Mouse (Mus musculus): ENCODE measurements around the gene Afdn. TPM values are rescaled to one million over a fixed set of nuclear protein-coding genes. Genes with fewer than 3 reads are reported as not detected.
A peak's percentile ranks its signal among the peaks of the same experiment; 100 is the strongest.

The Afdn gene
- 100 to 1,000 TPM in 3 of 4 experiments, 10 to 100 TPM in 1; 99.9 to 115 (median 109) TPM for total RNA-seq (2022)

- peak; percentile 57 to 74 for DNase-seq (ENCODE audit: low spot score in 2 of 2)
Observed at GRCm38 (mm10) chr17:13759853-13760627, at the start of gene Afdn. TSS of gene Afdn (plus strand) at chr17:13760539.

- no peak for DNase-seq (ENCODE audit: low spot score in 2 of 2)
Observed at GRCm38 (mm10) chr17:13711173-13711572, 49.2 kb upstream of the Afdn start.

GRCm38 (mm10) chr17:13712116-13712515 lies 48.2 kb upstream of the Afdn start:
- DNase-seq (ENCODE audit: low spot score in 2 of 2): no peak

GRCm38 (mm10) chr17:13712518-13712917 lies 47.8 kb upstream of the Afdn start:
- no peak for DNase-seq (ENCODE audit: low spot score in 2 of 2)

- DNase-seq (ENCODE audit: low spot score in 2 of 2): no peak
Observed at GRCm38 (mm10) chr17:13714128-13714527, 46.2 kb upstream of the Afdn start.

GRCm38 (mm10) chr17:13714654-13715053 lies 45.7 kb upstream of the Afdn start:
- no peak for DNase-seq (ENCODE audit: low spot score in 2 of 2)

GRCm38 (mm10) chr17:13715511-13715910 lies 44.8 kb upstream of the Afdn start:
- no peak for DNase-seq (ENCODE audit: low spot score in 2 of 2)

GRCm38 (mm10) chr17:13716336-13716735 lies 44.0 kb upstream of the Afdn start:
- no peak for DNase-seq (ENCODE audit: low spot score in 2 of 2)

- peak in 1 of 2 experiments; percentile 50 for DNase-seq (ENCODE audit: low spot score in 2 of 2)
Observed at GRCm38 (mm10) chr17:13717428-13717827, 42.9 kb upstream of the Afdn start.

GRCm38 (mm10) chr17:13720187-13720586 lies 40.2 kb upstream of the Afdn start:
- DNase-seq (ENCODE audit: low spot score in 2 of 2): no peak

- DNase-seq (ENCODE audit: low spot score in 2 of 2): no peak
Observed at GRCm38 (mm10) chr17:13721372-13721771, 39.0 kb upstream of the Afdn start.

- no peak for DNase-seq (ENCODE audit: low spot score in 2 of 2)
Observed at GRCm38 (mm10) chr17:13722434-13722833, 37.9 kb upstream of the Afdn start.

GRCm38 (mm10) chr17:13725004-13725550 lies 35.3 kb upstream of the Afdn start:
- no peak for DNase-seq (ENCODE audit: low spot score in 2 of 2)

- peak in 1 of 2 experiments; percentile 47 for DNase-seq (ENCODE audit: low spot score in 2 of 2)
Observed at GRCm38 (mm10) chr17:13726832-13727355, 33.4 kb upstream of the Afdn start.

GRCm38 (mm10) chr17:13730980-13731726 lies 29.2 kb upstream of the Afdn start:
- DNase-seq (ENCODE audit: low spot score in 2 of 2): no peak

GRCm38 (mm10) chr17:13731727-13732112 lies 28.6 kb upstream of the Afdn start:
- DNase-seq (ENCODE audit: low spot score in 2 of 2): no peak

GRCm38 (mm10) chr17:13732685-13733084 lies 27.7 kb upstream of the Afdn start:
- DNase-seq (ENCODE audit: low spot score in 2 of 2): no peak

- DNase-seq (ENCODE audit: low spot score in 2 of 2): no peak
Observed at GRCm38 (mm10) chr17:13733971-13734370, 26.4 kb upstream of the Afdn start.

GRCm38 (mm10) chr17:13735057-13735456 lies 25.3 kb upstream of the Afdn start:
- no peak for DNase-seq (ENCODE audit: low spot score in 2 of 2)

- no peak for DNase-seq (ENCODE audit: low spot score in 2 of 2)
Observed at GRCm38 (mm10) chr17:13735803-13736282, 24.5 kb upstream of the Afdn start.

- DNase-seq (ENCODE audit: low spot score in 2 of 2): peak in 1 of 2 experiments; percentile 51
Observed at GRCm38 (mm10) chr17:13737336-13737735, 23.0 kb upstream of the Afdn start.
